Mouse (Mus musculus) cerebellum, postnatal 4 days (tissue): ENCODE results near the gene Rtn4ip1.
"Not testable (repeated sequence)": the region's sequence is repeated elsewhere in the genome, so short reads cannot be mapped to it uniquely, and the experiment has no call there.

Source experiments
- DNase-seq, 2 experiments: peaks; one replicate each; pipeline ENCODE4 v3.0.0; 2022; ENCODE audit warnings: low spot score in 2 of 2, mixed read lengths in 1 of 2

Rtn4ip1 gene

GRCm38 (mm10) chr10:43901578-43902194, at the start of gene Rtn4ip1, which contains the start of gene Qrsl1:
Rtn4ip1 (plus strand) TSS chr10:43901807.
Qrsl1 (minus strand) TSS chr10:43901745.
- DNase-seq = peak; percentile 94 to 96

DNA sequence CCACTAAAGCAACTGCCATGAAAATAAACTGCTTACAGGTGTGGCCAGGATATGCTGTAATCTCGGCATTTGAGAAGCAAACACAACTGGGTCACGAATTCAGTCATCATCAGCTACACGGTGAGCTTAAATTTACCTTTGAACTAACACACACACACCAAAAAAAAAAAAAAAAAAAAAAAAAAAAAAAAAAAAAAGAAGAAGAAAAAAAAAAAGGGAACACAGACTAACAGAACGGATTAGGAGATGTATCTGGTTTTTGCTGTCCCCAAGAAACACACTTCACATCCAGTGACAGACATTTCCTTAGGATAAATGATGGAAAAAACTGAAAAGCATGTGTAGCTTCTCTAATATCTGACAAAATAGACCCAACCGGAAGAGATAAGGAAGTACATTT, 49.7 kb upstream of the Rtn4ip1 start:
- no peak for DNase-seq

- DNase-seq = no peak
Measured at GRCm38 (mm10) chr10:43855916-43856315, 45.7 kb upstream of the Rtn4ip1 start.

GRCm38 (mm10) chr10:43856351-43856750, 45.3 kb upstream of the Rtn4ip1 start:
- DNase-seq = no peak

DNA sequence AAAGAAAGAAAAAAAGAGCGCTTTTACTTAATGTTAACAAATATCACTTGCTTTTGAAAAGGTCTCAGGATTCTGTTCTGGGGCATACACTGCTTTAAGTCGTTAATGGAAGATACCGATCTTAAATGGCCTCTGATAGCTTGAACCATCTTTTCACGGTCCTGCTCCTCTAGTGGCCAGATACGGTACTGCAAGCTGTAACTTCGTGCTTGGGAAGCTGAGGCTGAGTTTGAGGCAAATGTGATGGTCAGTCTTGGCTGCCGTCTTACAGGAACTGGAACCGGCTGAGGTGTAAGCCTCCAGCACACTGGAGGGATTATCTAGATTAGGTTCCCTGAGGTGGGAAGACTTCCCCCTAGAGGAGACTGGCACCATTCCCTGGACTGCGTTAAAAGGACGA, 30.9 kb upstream of the Rtn4ip1 start:
- DNase-seq = peak in 1 of 2 experiments; percentile 38

- no peak for DNase-seq
Measured at GRCm38 (mm10) chr10:43871458-43871857, 30.1 kb upstream of the Rtn4ip1 start.

- DNase-seq = no peak
Measured at GRCm38 (mm10) chr10:43887676-43888075, 13.9 kb upstream of the Rtn4ip1 start.

GRCm38 (mm10) chr10:43888976-43889375, 12.6 kb upstream of the Rtn4ip1 start:
- no peak for DNase-seq

- DNase-seq = no peak
Measured at GRCm38 (mm10) chr10:43892971-43893370, 8.6 kb upstream of the Rtn4ip1 start.

DNA sequence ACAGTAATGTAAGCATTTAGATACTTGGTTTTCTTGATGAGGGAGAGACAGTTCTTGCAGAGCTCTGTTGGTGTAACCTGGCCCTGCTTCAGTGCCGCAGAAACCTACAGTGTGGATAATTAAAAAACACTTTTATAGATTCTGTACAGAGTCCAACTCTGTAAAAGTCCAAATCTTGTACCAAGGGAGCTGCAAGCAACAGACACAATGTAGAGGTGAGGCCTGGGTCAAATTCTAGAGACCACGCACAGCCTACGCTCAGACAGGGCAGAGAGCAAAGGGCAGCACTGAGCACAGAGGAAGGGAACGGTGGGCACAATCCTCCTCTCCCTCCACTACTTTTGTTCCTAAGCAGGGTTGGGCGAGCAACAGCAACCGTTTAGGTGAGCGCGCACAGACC, 5.5 kb upstream of the Rtn4ip1 start:
- DNase-seq = no peak

DNA sequence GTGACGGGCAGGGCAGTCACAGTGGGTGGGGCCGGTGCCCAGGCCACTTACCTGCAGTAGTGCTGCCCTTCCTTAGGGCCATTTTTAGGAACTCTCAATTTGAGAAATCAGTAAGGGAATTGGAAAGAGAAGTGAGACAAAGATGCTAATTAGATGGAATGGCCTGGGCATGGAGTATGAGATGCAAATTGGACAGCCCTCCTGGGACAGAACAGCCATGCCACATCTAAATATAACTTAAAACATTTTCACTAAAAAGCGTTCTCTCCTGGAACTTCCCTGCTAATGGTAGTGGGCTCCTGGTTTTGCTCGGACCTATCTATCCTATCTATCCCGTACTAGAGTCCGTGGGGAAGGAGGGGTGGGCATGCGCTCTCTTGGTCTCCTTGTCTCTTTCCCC, 3.3 kb upstream of the Rtn4ip1 start:
- DNase-seq = no peak

- DNase-seq = no peak
Measured at GRCm38 (mm10) chr10:43900883-43901570, 580 bp upstream of the Rtn4ip1 start.

DNA sequence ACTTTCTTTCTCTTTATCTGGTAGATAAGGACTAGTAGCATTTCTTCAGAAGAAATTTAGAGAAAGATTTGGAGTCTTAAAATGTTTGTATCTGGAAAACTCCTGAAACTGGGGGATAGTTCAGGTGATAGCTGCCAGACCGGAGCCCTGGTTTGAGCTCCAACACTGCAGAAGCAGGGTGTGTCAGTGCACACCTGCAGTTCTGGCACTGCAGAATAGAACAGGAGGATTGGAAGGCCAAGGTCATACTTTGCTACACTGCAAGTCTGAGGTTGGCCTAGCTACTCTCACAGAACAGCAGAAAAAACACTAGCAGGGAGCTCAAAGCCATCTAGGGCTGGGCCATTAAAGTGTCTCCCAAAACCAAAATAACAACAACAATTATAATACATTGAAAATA, 3.0 kb downstream of the Rtn4ip1 start:
- DNase-seq = no peak

GRCm38 (mm10) chr10:43910032-43910872, 8.6 kb downstream of the Rtn4ip1 start:
- DNase-seq = no peak

- DNase-seq = no peak
Measured at GRCm38 (mm10) chr10:43910873-43911142, 9.2 kb downstream of the Rtn4ip1 start.

DNA sequence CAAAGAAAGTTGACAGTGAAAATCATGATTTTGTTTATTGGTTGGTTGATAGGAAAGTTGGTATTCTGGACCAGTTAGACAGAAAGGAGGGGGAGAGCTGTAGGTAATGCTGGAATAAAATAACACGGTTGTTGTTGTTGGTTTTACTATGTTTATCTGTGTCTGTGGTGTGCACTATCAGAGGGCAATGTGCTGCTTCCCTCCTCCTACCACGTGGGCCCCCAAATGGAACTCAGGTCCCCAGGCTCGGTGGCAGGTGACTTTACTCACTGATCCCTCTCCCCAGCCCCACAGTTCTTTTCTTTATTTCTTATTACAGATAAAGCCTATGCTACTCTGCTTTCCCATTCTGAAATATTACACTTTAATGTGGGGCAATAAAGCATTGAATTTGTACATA, 10.6 kb downstream of the Rtn4ip1 start:
- no peak for DNase-seq

DNA sequence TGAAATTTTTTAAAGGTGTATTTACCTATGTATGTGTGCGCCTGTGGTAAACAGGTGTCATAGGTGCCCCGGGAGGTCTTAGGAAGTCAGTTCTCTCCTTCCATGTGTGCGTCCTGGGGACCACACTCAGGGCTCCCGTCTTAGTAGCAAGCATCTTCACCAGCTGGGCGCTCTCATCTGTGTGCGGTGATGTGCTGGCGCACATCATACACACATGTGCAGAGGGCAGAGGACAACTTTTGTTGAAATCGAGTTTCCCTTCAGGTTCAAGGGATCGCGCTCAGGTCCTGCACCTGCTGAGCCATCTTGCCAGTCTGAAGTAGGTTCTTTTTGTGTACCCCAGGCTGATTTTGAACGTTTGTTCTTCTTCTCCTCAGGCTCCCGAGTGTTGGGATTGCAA, 14.6 kb downstream of the Rtn4ip1 start:
- DNase-seq = no peak

- no peak for DNase-seq
Measured at GRCm38 (mm10) chr10:43916737-43917136, 15.1 kb downstream of the Rtn4ip1 start.

DNA sequence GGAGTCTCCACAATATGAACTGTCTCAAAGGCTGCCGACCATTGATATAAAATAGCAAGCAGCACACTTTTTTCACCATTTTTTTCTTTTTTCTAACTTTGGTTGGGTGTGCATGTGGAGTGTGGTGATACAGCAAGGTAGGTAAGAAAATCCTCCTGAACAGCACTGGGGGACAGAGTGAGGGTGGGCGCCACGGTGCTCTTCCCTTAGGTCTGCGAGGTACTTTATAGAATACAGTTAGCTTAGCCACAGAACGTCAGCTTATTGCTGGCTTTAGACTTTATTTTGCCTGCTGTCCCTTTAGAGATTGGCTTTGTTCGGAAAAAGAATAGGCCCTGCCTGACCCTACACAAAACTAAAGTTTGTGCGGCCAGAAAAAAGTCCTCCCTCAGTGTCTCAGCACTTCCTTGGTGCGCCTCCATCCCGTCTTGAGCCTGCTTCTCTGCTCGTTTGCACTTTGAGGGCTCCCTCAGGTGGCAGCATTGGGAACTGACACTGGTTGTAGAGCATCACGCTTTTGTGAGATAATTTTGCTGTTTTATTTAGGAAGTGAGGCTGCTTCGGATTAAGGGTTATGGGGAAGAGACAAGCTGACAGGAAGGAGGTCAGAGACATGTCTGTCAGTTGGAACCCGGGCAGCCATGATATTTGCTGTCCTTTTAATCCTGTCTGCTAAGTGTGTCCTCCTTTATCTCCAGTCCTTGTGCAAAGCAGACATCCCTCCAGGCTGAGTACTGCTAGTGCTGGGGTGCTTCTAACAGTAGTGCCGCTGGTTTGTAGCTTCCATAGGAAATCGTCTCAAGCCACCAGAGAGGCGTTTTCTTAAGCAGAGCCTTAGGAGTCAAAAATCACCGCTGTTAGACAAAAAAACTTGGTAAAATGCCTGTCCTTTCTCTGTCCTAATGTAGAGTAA, 17.3 kb downstream of the Rtn4ip1 start:
- DNase-seq = peak; percentile 79 to 87

DNA sequence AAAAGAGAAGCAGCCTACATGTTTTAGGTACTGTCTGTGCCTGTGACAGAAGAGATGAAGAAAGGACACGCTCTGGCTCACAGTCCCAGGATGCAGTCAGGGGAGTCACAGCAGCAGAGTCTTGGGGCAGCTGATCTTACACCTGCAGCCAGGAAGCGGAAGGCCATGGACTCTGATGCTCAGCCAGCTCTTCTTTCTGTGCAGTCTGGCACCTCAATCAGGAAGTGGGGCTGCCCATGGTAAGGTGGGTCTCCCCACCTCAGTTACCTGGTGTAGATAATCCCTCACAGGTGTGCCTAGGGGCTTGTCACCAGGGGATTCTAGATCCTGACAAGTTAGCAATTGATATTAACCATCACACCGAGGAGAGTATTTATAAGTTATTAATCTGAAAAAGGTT, 21.5 kb downstream of the Rtn4ip1 start:
- no peak for DNase-seq

- DNase-seq = not testable (repeated sequence)
Measured at GRCm38 (mm10) chr10:43925776-43926175, 24.2 kb downstream of the Rtn4ip1 start.

DNA sequence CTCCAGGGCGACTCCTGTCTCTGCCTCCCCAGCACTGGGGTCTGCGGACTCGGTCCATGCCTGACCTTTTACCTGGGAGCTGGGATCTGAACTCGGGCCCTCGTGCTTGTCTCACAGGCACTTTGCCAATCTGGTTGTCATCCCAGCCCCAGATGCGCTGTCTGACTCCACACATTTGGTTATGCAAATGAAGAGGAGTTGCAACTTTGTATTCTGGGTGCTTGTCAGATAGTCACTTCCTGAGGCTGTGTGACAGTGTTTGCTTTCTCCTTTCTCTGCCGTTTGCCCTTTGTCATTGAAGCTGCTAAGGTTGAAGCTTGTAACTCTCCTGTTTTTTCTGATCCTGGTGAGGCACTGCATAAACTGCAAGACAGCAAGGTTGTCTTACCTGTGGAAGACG, 26.1 kb downstream of the Rtn4ip1 start:
- no peak for DNase-seq
